Mouse (Mus musculus) stomach, postnatal 0 days (tissue): ENCODE data around the gene Tmem185b. TPM values are rescaled to one million over a fixed set of nuclear protein-coding genes. Genes with fewer than 3 reads are reported as not detected.

ENCODE experiments used
- ATAC-seq: fragments of 200-750 bp; cut with Nextera tagmentation; 2 replicates; pipeline ENCODE4 v1.8.0; 2017; ENCODE audit not compliant: low FRiP score, low TSS enrichment
- DNase-seq: peaks from one replicate; pipeline ENCODE4 v3.0.0-alpha.2; 2016; ENCODE audit warnings: low spot score
- H3K27ac ChIP-seq: fragments of 300-500 bp; sonication (generic); replicated peaks from 2 replicates; pipeline ENCODE4 v1.5.1; 2014; ENCODE audit warnings: mild to moderate bottlenecking, control low read depth
- H3K27me3 ChIP-seq: fragments of 300-500 bp; sonication (generic); 2 replicates; pipeline ENCODE4 v1.6.1; 2014; ENCODE audit warnings: low read length; ENCODE audit not compliant: control insufficient read depth, insufficient read depth
- H3K36me3 ChIP-seq: fragments of 300-500 bp; sonication (generic); 2 replicates; pipeline ENCODE4 v1.6.1; 2014; ENCODE audit warnings: low read length, mixed read lengths; ENCODE audit not compliant: control insufficient read depth, insufficient read depth
- H3K4me1 ChIP-seq: fragments of 300-500 bp; sonication (generic); replicated peaks from 2 replicates; pipeline ENCODE4 v1.6.1; 2014; ENCODE audit warnings: antibody characterized with exemption; ENCODE audit not compliant: control insufficient read depth, insufficient read depth
- H3K4me2 ChIP-seq: fragments of 300-500 bp; sonication (generic); replicated peaks from 2 replicates; pipeline ENCODE4 v1.6.1; 2014; ENCODE audit warnings: low read depth, mild to moderate bottlenecking, control low read depth, moderate library complexity
- H3K4me3 ChIP-seq: fragments of 300-500 bp; sonication (generic); 2 replicates; pipeline ENCODE4 v1.5.1; 2014; ENCODE audit warnings: low read depth, low read length, control low read depth
- H3K9ac ChIP-seq: fragments of 300-500 bp; sonication (generic); 2 replicates; pipeline ENCODE4 v1.6.1; 2014; ENCODE audit warnings: mild to moderate bottlenecking, low read length, control low read depth, mixed read lengths
- H3K9me3 ChIP-seq: fragments of 300-500 bp; sonication (generic); 2 replicates; pipeline ENCODE4 v1.6.1; 2016; ENCODE audit warnings: low read length; ENCODE audit not compliant: control insufficient read depth
- CTCF ChIP-seq: IDR thresholded peaks from 2 replicates; pipeline ENCODE4 v1.5.1; 2016; ENCODE audit warnings: antibody characterized with exemption, low read depth, mild to moderate bottlenecking, moderate library complexity
- EP300 ChIP-seq: optimal IDR thresholded peaks from 2 replicates; pipeline ENCODE3; 2016; ENCODE audit warnings: antibody characterized with exemption
- WGBS: fragments of 180-500 bp; shearing (Covaris S2); extraction: QIAGEN DNeasy Blood & Tissue Kit; methylation state at CpG from one replicate; pipeline ENCODE4 v1.1.7; 2014; 5-methylcytosine and 5-hydroxymethylcytosine counted together
- polyA plus RNA-seq: library from polyadenylated mRNA; unstranded; fragments of >200 nt; fragmentation: Nextera tagmentation; extraction: Ambion mirVana; gene quantifications from 2 replicates; pipeline ENCODE4 v1.2.1, GENCODE M21; 2015

The Tmem185b gene
- polyA plus RNA-seq, 1 experiment from 2014 or later: 12.6 TPM

- no peak for DNase-seq
- Histone ChIP-seq H3K36me3 (no peaks in the 10 kb centered on the region), H3K4me3 (no peak overlapping the region), H3K4me1 (no peaks in the 10 kb centered on the region), H3K27me3 (no peaks in the 10 kb centered on the region), H3K4me2 (no peak overlapping the region), H3K27ac (no peak overlapping the region), H3K9ac (no peak overlapping the region), H3K9me3 (no peaks in the 10 kb centered on the region)
- TF ChIP-seq CTCF: no peak
- TF ChIP-seq EP300: no peak
- no peak for ATAC-seq
- 42% methylated on average over 1 of the region's 1 CpGs for WGBS
These were observed 44.2 kb downstream of the Tmem185b start for GRCm38 (mm10) chr1:119570134-119570533.

Other genes with a start within 250 kb of the Tmem185b start
- gene Inhbb, start 103.9 kb upstream of the Tmem185b start, polyA plus RNA-seq: 0.65 and 0.70 TPM in 2 replicates
- 102 TPM in 2 replicates for gene Ralb, start 21.4 kb upstream of the Tmem185b start, polyA plus RNA-seq
- gene Epb41l5, start 122.8 kb downstream of the Tmem185b start, polyA plus RNA-seq: 17.7 and 19.0 TPM in 2 replicates